In the genomic region with DNA sequence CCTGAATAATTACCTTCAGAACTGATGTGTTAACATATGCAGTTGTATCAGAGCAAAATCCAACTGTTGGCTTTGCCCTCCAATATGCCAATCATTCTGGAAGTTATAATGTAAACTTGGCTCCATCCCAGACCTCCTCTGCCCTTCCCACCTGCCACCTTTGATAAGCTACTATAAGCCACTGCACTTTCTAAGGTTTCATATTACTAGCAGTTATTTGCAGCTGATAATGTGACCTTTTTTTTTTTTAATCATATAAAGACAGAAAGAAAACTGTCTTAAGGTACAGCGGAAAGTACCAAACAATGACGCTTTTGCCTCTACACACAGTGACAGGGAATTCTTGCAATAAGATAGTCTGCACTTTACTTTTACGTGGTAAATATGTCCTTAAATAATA, we compare ENCODE assay signal across 13 mouse cellular contexts. TPM values are rescaled to one million over a fixed set of nuclear protein-coding genes. Genes with fewer than 3 reads are reported as not detected.
A peak's percentile ranks its signal among the peaks of the same experiment; 100 is the strongest.
DNase-seq lines count a peak whose midpoint lies in the region; ATAC-seq and TF ChIP-seq lines count a peak whose summit lies in the region.
"Had no signal": no experiment of that assay in that cellular context is flagged by ENCODE, and none has a peak within 500 bp of the region (broad histone marks: within the 10 kb centered on the region; RNA-seq: fewer than 3 reads in every experiment).

No protein-coding gene starts in this region.

- H3K4me3 ChIP-seq in heart, embryonic 15.5 days, result peak overlapping the region; percentile 47; the same call in 1 of the 2 replicates
- no peak overlapping the region for H3K4me3 ChIP-seq in liver, postnatal 0 days (ENCODE audit: low read depth, low read length)
- H3K4me3 ChIP-seq in forebrain, embryonic 12.5 days (replicated peaks), result no peak overlapping the region
- no peak overlapping the region for H3K4me3 ChIP-seq in kidney, adult 2 months (ENCODE audit: insufficient read depth, low read depth, low read length)
- H3K4me3 ChIP-seq: hindbrain, embryonic 15.5 days; neural tube, embryonic 12.5 days had no signal

- peak overlapping the region; percentile 93 for H3K27ac ChIP-seq in heart, embryonic 15.5 days
- peak overlapping the region; percentile 48 for H3K27ac ChIP-seq in liver, postnatal 0 days (ENCODE audit: low read depth)
- H3K27ac ChIP-seq in forebrain, embryonic 12.5 days, result no peak overlapping the region
- no peak overlapping the region for H3K27ac ChIP-seq in kidney, adult 2 months (ENCODE audit: insufficient read depth, low read depth, low read length)
- H3K27ac ChIP-seq: hindbrain, embryonic 15.5 days; macrophage; neural tube, embryonic 12.5 days had no signal

- TF ChIP-seq POLR2A in kidney, adult 2 months (IDR thresholded peaks at IDR 0.05; ENCODE audit: low read depth, low read length), result no peak

- 42% methylated on average over 3 of the region's 3 CpGs for WGBS in heart, embryonic 15.5 days
- 49% methylated on average over 3 of the region's 3 CpGs for WGBS in liver, postnatal 0 days (ENCODE audit: insufficient replicate concordance)
- 90% methylated on average over 3 of the region's 3 CpGs for WGBS in forebrain, embryonic 12.5 days
- 93% methylated on average over 3 of the region's 3 CpGs for WGBS in kidney, adult 2 months

- H3K4me1 ChIP-seq in heart, embryonic 15.5 days (replicated peaks), result peaks cover 26% of the 10 kb centered on the region
- H3K4me1 ChIP-seq in liver, postnatal 0 days (ENCODE audit: insufficient read depth), result peaks cover 14% of the 10 kb centered on the region
- H3K4me1 ChIP-seq in forebrain, embryonic 12.5 days, result no peaks in the 10 kb centered on the region
- no peaks in the 10 kb centered on the region; the same call in 1 of the 2 replicates for H3K4me1 ChIP-seq in kidney, adult 2 months (ENCODE audit: control insufficient read depth, insufficient read depth, low read length)
- H3K4me1 ChIP-seq: hindbrain, embryonic 15.5 days; neural tube, embryonic 12.5 days had no signal

- H3K9ac ChIP-seq in heart, embryonic 15.5 days, result peak overlapping the region; percentile 36
- no peak overlapping the region for H3K9ac ChIP-seq in liver, postnatal 0 days (replicated peaks)
- H3K9ac ChIP-seq in forebrain, embryonic 12.5 days, result no peak overlapping the region
- H3K9ac ChIP-seq: hindbrain, embryonic 15.5 days; neural tube, embryonic 12.5 days had no signal

- no peaks in the 10 kb centered on the region for H3K27me3 ChIP-seq in heart, embryonic 15.5 days
- no peaks in the 10 kb centered on the region for H3K27me3 ChIP-seq in liver, postnatal 0 days (ENCODE audit: insufficient read depth, low read length)
- H3K27me3 ChIP-seq in forebrain, embryonic 12.5 days, result no peaks in the 10 kb centered on the region
- H3K27me3 ChIP-seq in kidney, adult 2 months (replicated peaks; ENCODE audit: control insufficient read depth, insufficient read depth, low read length), result no peaks in the 10 kb centered on the region
- H3K27me3 ChIP-seq: hindbrain, embryonic 15.5 days; neural tube, embryonic 12.5 days had no signal

- TF ChIP-seq CTCF in liver, postnatal 0 days (IDR thresholded peaks at IDR 0.05; ENCODE audit: low read depth), result no peak
- TF ChIP-seq CTCF in kidney, adult 2 months (conservative IDR thresholded peaks at IDR 0.05; ENCODE audit: insufficient read depth, insufficient read length, low read depth, low read length), result no peak

- peak; percentile 50 to 53 for DNase-seq in cerebellum, postnatal 10 days
- no peak for DNase-seq in heart, postnatal 4 days
- peak; percentile 54 for DNase-seq in c-Kit-positive CD71-positive TER-119-negative erythroid progenitor cells, embryonic 14.5 days (ENCODE audit: low read depth)
- no peak for DNase-seq in liver, postnatal 0 days
- DNase-seq in kidney, adult 2 months, result no peak
- DNase-seq: kidney, adult 9 months had no signal

- H3K4me2 ChIP-seq in heart, embryonic 15.5 days, result peak overlapping the region; percentile 53
- H3K4me2 ChIP-seq in liver, postnatal 0 days (ENCODE audit: low read depth, low read length), result peak overlapping the region; percentile 44
- H3K4me2 ChIP-seq in forebrain, embryonic 12.5 days, result no peak overlapping the region
- H3K4me2 ChIP-seq: hindbrain, embryonic 15.5 days; neural tube, embryonic 12.5 days had no signal

- TF ChIP-seq EP300 in liver, postnatal 0 days (IDR thresholded peaks at IDR 0.05; ENCODE audit: low read depth), result peak; percentile 96

- no peaks in the 10 kb centered on the region for H3K36me3 ChIP-seq in heart, embryonic 15.5 days
- 0 out of 2 replicates have a peak, but pooled peaks cover 2% of the 10 kb centered on the region for H3K36me3 ChIP-seq in liver, postnatal 0 days (replicated peaks; ENCODE audit: insufficient read depth, low read length)
- H3K36me3 ChIP-seq in forebrain, embryonic 12.5 days (replicated peaks), result no peaks in the 10 kb centered on the region
- no peaks in the 10 kb centered on the region for H3K36me3 ChIP-seq in kidney, adult 2 months (ENCODE audit: control insufficient read depth, insufficient read depth, low read length)
- H3K36me3 ChIP-seq: hindbrain, embryonic 15.5 days; neural tube, embryonic 12.5 days had no signal

- no peak for ATAC-seq in cerebellum, adult (ENCODE audit: insufficient number of reproducible peaks, low FRiP score, low TSS enrichment)
- no peak for ATAC-seq in heart, embryonic 15.5 days (replicated peaks; ENCODE audit: insufficient number of reproducible peaks, insufficient read depth, low FRiP score, low read depth)
- ATAC-seq in liver, postnatal 0 days, result peak; percentile 76
- ATAC-seq in forebrain, embryonic 12.5 days (ENCODE audit: low FRiP score), result no peak

- H3K9me3 ChIP-seq in heart, embryonic 15.5 days (replicated peaks), result no peaks in the 10 kb centered on the region
- no peaks in the 10 kb centered on the region for H3K9me3 ChIP-seq in liver, postnatal 0 days (ENCODE audit: low read length)
- no peaks in the 10 kb centered on the region for H3K9me3 ChIP-seq in forebrain, embryonic 12.5 days
- H3K9me3 ChIP-seq: hindbrain, embryonic 15.5 days; neural tube, embryonic 12.5 days had no signal

RNA-seq across cellular contexts. Expression of a gene that starts 1.5 kb away (rescaled TPM):
- 791 and 1,187 TPM in 2 replicates for polyA plus RNA-seq in heart, embryonic 15.5 days (2015; fragmentation: Nextera tagmentation; extraction: Ambion mirVana)
- 1,000 to 10,000 TPM; 3,107 to 3,542 TPM for total RNA-seq in heart, postnatal 4 days (2021)
- 0.22 and 0.40 TPM in 2 replicates for polyA plus RNA-seq in liver, postnatal 0 days (2015; fragmentation: Nextera tagmentation; extraction: Ambion mirVana)
- 1.7 and 2.1 TPM in 2 replicates for polyA plus RNA-seq in forebrain, embryonic 12.5 days (2016; fragmentation: Nextera tagmentation; extraction: Ambion mirVana)
- polyA plus RNA-seq in kidney, adult 2 months (2012; rRNA removed), result 5.5 and 10.8 TPM in 2 replicates
- total RNA-seq: midbrain, postnatal 0 days had no signal
- polyA plus RNA-seq: macrophage had no signal

RNA-seq across cellular contexts. Expression of a gene that starts 43.8 kb away (rescaled TPM):
- 5.1 TPM in 2 replicates for polyA plus RNA-seq in heart, embryonic 15.5 days (2015; fragmentation: Nextera tagmentation; extraction: Ambion mirVana)
- 10 to 100 TPM; 21.1 to 21.5 TPM for total RNA-seq in heart, postnatal 4 days (2021)
- 2.5 and 5.4 TPM in 2 replicates for polyA plus RNA-seq in liver, postnatal 0 days (2015; fragmentation: Nextera tagmentation; extraction: Ambion mirVana)
- 5.3 TPM in 2 replicates for polyA plus RNA-seq in forebrain, embryonic 12.5 days (2016; fragmentation: Nextera tagmentation; extraction: Ambion mirVana)
- 1.7 and 2.3 TPM in 2 replicates for polyA plus RNA-seq in kidney, adult 2 months (2012; rRNA removed)

Comparison
In these comparisons a context has a peak if more than half of its experiments do, and no peak if none do; other contexts are left out.
1. DNase-seq: peak in cerebellum, postnatal 10 days (2 of 2) and c-Kit-positive CD71-positive TER-119-negative erythroid progenitor cells, embryonic 14.5 days (single experiment); none in heart, postnatal 4 days (single experiment), liver, postnatal 0 days (single experiment) and kidney, adult 2 months (single experiment).
2. H3K27ac ChIP-seq: peak in heart, embryonic 15.5 days (single experiment) and liver, postnatal 0 days (single experiment); none in forebrain, embryonic 12.5 days (single experiment) and kidney, adult 2 months (single experiment).
3. RNA of a gene that starts 1.5 kb away (polyA plus RNA-seq): 791 to 1,187 TPM in heart, embryonic 15.5 days; 5.5 to 10.8 TPM in kidney, adult 2 months, 1.7 to 2.1 TPM in forebrain, embryonic 12.5 days and 0.22 to 0.40 TPM in liver, postnatal 0 days; every median in the first group is over 10 times any median in the second.